Mouse (Mus musculus): Measurements from ENCODE around the gene Cklf. TPM values are rescaled to one million over a fixed set of nuclear protein-coding genes. Genes with fewer than 3 reads are reported as not detected.
"Not testable (repeated sequence)": the region's sequence is repeated elsewhere in the genome, so short reads cannot be mapped to it uniquely, and the experiment has no call there.

Gene Cklf
- total RNA-seq, 1 experiment = 42.7 TPM

DNA sequence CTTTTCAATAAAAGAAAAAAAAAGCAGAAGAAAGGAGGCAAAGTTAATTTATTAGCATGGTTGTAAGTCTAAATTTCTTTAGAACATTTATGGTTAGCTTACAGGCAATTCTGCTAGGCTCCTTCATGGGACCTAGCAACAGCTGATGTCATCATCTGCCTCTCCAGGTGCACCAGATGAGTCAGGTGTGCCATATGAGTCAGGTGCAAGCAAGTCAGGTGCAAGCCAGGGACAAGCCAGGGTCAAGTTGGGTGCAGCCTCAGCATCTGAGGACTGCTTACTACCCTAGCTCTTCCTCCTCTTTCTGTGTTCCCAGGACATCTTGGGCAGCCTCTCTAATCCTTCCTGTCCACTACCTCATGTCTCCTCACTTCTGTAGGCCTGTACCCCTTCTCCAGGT, 17.7 kb downstream of the Cklf start:
- no peak overlapping the region for H3K27ac ChIP-seq (ENCODE audit: insufficient read depth, low read depth, low read length, poor library complexity, severe bottlenecking)
- no peaks in the 10 kb centered on the region for H3K4me1 ChIP-seq (ENCODE audit: control insufficient read depth in 2 of 2, insufficient read depth in 2 of 2, low read length in 2 of 2, poor library complexity in 1 of 2)
- in situ Hi-C loops (cut with MboI; ENCODE audit: low sequenced_read_pairs in 2 of 2, unreplicated experiment in 2 of 2) = no loop called here
- H3K4me3 ChIP-seq (ENCODE audit: insufficient read depth in 1 of 2, low read depth in 1 of 2, low read length in 2 of 2, poor library complexity in 1 of 2, severe bottlenecking in 1 of 2) = no peak overlapping the region
- H3K9me3 ChIP-seq (ENCODE audit: control insufficient read depth, insufficient read depth, low read depth, low read length) = peaks cover 1% of the 10 kb centered on the region; the same call in 1 of the 2 replicates
- no peak for DNase-seq (ENCODE audit: low read depth, low spot score)
- no peak for TF ChIP-seq HCFC1 (IDR thresholded peaks at IDR 0.05; ENCODE audit: borderline replicate concordance, insufficient read depth, low read length)
- no peak for TF ChIP-seq ZNF384 (IDR thresholded peaks at IDR 0.05; ENCODE audit: low read depth, low read length)
- no peak for TF ChIP-seq CHD2 (IDR thresholded peaks at IDR 0.05; ENCODE audit: low read depth, low read length)
- no peak for TF ChIP-seq MAFK (IDR thresholded peaks at IDR 0.05; ENCODE audit: insufficient read depth, low read depth, low read length)
- no peak for TF ChIP-seq ZC3H11A (IDR thresholded peaks at IDR 0.05; ENCODE audit: borderline replicate concordance, low read depth, low read length)
- H3K9ac ChIP-seq (ENCODE audit: insufficient read depth, low read depth, low read length, poor library complexity, severe bottlenecking) = no peak overlapping the region
- peaks cover 3% of the 10 kb centered on the region for H3K36me3 ChIP-seq (ENCODE audit: control insufficient read depth, insufficient read depth, low read length, poor library complexity, severe bottlenecking)

DNA sequence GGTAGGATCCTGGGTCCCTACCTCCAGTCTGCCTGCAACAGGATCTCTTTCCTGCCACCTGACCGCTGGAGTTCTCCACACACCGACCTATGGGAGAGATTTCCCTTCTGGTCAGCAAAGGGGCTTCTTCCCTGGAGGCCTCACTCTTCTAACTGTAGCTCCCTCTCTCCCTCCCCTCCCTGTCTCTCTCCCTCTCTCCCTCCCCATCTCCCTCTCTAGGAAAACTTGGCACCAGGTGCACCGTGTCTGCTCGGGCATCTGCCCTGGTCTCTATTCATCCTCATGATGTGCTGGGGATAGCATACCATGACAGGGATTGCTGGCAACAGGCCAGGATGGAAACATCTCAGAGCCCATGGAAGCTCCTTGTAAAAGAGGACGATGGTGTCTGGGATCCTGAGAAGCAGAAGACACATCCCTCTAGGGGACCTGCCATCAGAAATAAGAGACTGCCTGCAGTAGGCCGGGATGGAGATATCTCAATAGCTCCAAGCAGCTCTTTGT, 18.3 kb downstream of the Cklf start:
- TF ChIP-seq HCFC1 (IDR thresholded peaks at IDR 0.05; ENCODE audit: borderline replicate concordance, insufficient read depth, low read length) (no peak), CHD2 (IDR thresholded peaks at IDR 0.05; ENCODE audit: low read depth, low read length) (no peak), ZC3H11A (IDR thresholded peaks at IDR 0.05; ENCODE audit: borderline replicate concordance, low read depth, low read length) (no peak), ZNF384 (IDR thresholded peaks at IDR 0.05; ENCODE audit: low read depth, low read length) (no peak), MAFK (IDR thresholded peaks at IDR 0.05; ENCODE audit: insufficient read depth, low read depth, low read length) (no peak)

DNA sequence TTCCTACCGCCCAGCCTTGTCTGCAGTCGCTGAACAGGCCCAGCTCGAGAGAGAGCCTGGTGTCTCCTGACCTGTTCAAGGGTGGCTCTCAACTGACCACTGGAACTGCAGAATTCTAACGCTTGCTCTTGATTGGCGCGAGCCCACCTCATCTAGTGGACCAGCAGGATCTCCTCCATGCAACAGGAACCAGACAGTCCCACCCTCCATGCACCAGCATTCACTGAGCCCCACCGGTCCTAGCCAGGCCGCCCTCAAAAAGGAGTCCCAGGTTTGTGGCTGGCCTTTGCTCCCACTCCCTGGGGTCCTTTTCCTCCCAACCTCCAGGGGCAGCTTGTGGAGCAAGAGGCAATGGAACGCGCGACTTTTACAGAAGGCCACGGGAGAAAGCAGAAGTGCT, 42.4 kb downstream of the Cklf start, which contains the start of gene Cmtm2a:
Gene Cmtm2a (minus strand): TSS at position 101 of the 400 bp plus-strand sequence.
- not testable (repeated sequence) for H3K9ac ChIP-seq (ENCODE audit: insufficient read depth, low read depth, low read length, poor library complexity, severe bottlenecking)

More for the DNA sequence above, 18.3 kb downstream of the Cklf start:
- DNase-seq (ENCODE audit: low read depth, low spot score) = no peak
- Histone ChIP-seq H3K4me3 (ENCODE audit: insufficient read depth in 1 of 2, low read depth in 1 of 2, low read length in 2 of 2, poor library complexity in 1 of 2, severe bottlenecking in 1 of 2) (no peak overlapping the region), H3K36me3 (ENCODE audit: control insufficient read depth, insufficient read depth, low read length, poor library complexity, severe bottlenecking) (peaks cover under 1% of the 10 kb centered on the region; the same call in 1 of the 2 replicates), H3K4me1 (ENCODE audit: control insufficient read depth in 2 of 2, insufficient read depth in 2 of 2, low read length in 2 of 2, poor library complexity in 1 of 2) (no peaks in the 10 kb centered on the region), H3K27ac (ENCODE audit: insufficient read depth, low read depth, low read length, poor library complexity, severe bottlenecking) (no peak overlapping the region), H3K9ac (ENCODE audit: insufficient read depth, low read depth, low read length, poor library complexity, severe bottlenecking) (no peak overlapping the region), H3K9me3 (ENCODE audit: control insufficient read depth, insufficient read depth, low read depth, low read length) (peaks cover 1% of the 10 kb centered on the region; the same call in 1 of the 2 replicates)
- in situ Hi-C loops (cut with MboI; ENCODE audit: low sequenced_read_pairs in 2 of 2, unreplicated experiment in 2 of 2) = no loop called here

DNA sequence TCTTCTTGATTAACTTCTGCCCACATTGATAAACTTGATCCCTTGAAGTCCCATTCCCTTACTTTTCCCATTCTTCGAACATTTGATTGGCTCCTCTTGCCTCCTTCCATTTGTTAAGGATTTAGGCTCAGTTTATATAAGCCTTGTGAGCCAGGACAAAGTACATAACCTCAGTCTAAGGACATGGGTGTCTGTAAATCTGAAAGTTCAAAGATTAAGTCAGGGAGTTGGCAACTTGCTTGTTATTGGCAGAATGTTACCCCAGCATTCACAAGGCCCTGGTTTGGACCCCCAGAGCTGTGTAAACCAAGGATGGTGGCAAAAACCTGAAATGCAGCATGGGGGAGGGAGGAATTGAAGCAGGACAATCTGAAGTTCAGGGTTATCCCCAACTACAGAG, 43.7 kb downstream of the Cklf start:
- no peak overlapping the region for H3K27ac ChIP-seq (ENCODE audit: insufficient read depth, low read depth, low read length, poor library complexity, severe bottlenecking)
- H3K4me3 ChIP-seq (ENCODE audit: insufficient read depth in 1 of 2, low read depth in 1 of 2, low read length in 2 of 2, poor library complexity in 1 of 2, severe bottlenecking in 1 of 2) = no peak overlapping the region
- no peaks in the 10 kb centered on the region for H3K9me3 ChIP-seq (ENCODE audit: control insufficient read depth, insufficient read depth, low read depth, low read length)
- H3K4me1 ChIP-seq (ENCODE audit: control insufficient read depth in 2 of 2, insufficient read depth in 2 of 2, low read length in 2 of 2, poor library complexity in 1 of 2) = no peaks in the 10 kb centered on the region
- no peak for DNase-seq (ENCODE audit: low read depth, low spot score)
- H3K36me3 ChIP-seq (ENCODE audit: control insufficient read depth, insufficient read depth, low read length, poor library complexity, severe bottlenecking) = no peaks in the 10 kb centered on the region
- in situ Hi-C loops (cut with MboI; ENCODE audit: low sequenced_read_pairs in 2 of 2, unreplicated experiment in 2 of 2) = no loop called here
- no peak overlapping the region for H3K9ac ChIP-seq (ENCODE audit: insufficient read depth, low read depth, low read length, poor library complexity, severe bottlenecking)
- TF ChIP-seq HCFC1 (IDR thresholded peaks at IDR 0.05; ENCODE audit: borderline replicate concordance, insufficient read depth, low read length) (no peak), CHD2 (IDR thresholded peaks at IDR 0.05; ENCODE audit: low read depth, low read length) (no peak), MAFK (IDR thresholded peaks at IDR 0.05; ENCODE audit: insufficient read depth, low read depth, low read length) (no peak), ZNF384 (IDR thresholded peaks at IDR 0.05; ENCODE audit: low read depth, low read length) (no peak), ZC3H11A (IDR thresholded peaks at IDR 0.05; ENCODE audit: borderline replicate concordance, low read depth, low read length) (no peak)

More for the DNA sequence above, 42.4 kb downstream of the Cklf start, which contains the start of gene Cmtm2a:
- in situ Hi-C loops (cut with MboI; ENCODE audit: low sequenced_read_pairs in 2 of 2, unreplicated experiment in 2 of 2); H3K27ac ChIP-seq (ENCODE audit: insufficient read depth, low read depth, low read length, poor library complexity, severe bottlenecking); H3K36me3 ChIP-seq (ENCODE audit: control insufficient read depth, insufficient read depth, low read length, poor library complexity, severe bottlenecking); H3K4me1 ChIP-seq (ENCODE audit: control insufficient read depth in 2 of 2, insufficient read depth in 2 of 2, low read length in 2 of 2, poor library complexity in 1 of 2); H3K4me3 ChIP-seq (ENCODE audit: insufficient read depth in 1 of 2, low read depth in 1 of 2, low read length in 2 of 2, poor library complexity in 1 of 2, severe bottlenecking in 1 of 2); H3K9me3 ChIP-seq (ENCODE audit: control insufficient read depth, insufficient read depth, low read depth, low read length); DNase-seq (ENCODE audit: low read depth, low spot score): not testable (repeated sequence)

DNA sequence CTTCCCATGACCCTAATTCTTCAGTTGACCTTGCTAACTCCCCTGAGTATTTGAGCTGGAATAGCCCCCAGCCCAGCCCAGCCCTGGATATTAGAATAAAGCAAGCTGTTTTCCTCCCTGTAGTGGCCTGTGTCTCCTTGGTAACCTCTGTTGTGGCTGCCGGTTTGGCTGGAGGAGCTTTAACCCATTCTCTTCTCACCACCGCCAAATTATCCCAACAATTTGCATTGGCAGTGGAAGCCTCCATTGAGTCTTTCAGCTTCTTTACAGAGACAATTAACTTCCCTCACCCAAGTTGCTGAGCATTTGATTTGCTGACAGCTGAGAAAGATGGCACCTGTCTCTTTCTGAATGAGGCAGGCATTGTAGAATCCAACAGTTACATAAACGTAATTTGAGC, 50.9 kb downstream of the Cklf start:
- H3K9me3 ChIP-seq (ENCODE audit: control insufficient read depth, insufficient read depth, low read depth, low read length); H3K4me3 ChIP-seq (ENCODE audit: insufficient read depth in 1 of 2, low read depth in 1 of 2, low read length in 2 of 2, poor library complexity in 1 of 2, severe bottlenecking in 1 of 2); DNase-seq (ENCODE audit: low read depth, low spot score); H3K27ac ChIP-seq (ENCODE audit: insufficient read depth, low read depth, low read length, poor library complexity, severe bottlenecking); H3K36me3 ChIP-seq (ENCODE audit: control insufficient read depth, insufficient read depth, low read length, poor library complexity, severe bottlenecking); H3K9ac ChIP-seq (ENCODE audit: insufficient read depth, low read depth, low read length, poor library complexity, severe bottlenecking); H3K4me1 ChIP-seq (ENCODE audit: control insufficient read depth in 2 of 2, insufficient read depth in 2 of 2, low read length in 2 of 2, poor library complexity in 1 of 2); in situ Hi-C loops (cut with MboI; ENCODE audit: low sequenced_read_pairs in 2 of 2, unreplicated experiment in 2 of 2): not testable (repeated sequence)

DNA sequence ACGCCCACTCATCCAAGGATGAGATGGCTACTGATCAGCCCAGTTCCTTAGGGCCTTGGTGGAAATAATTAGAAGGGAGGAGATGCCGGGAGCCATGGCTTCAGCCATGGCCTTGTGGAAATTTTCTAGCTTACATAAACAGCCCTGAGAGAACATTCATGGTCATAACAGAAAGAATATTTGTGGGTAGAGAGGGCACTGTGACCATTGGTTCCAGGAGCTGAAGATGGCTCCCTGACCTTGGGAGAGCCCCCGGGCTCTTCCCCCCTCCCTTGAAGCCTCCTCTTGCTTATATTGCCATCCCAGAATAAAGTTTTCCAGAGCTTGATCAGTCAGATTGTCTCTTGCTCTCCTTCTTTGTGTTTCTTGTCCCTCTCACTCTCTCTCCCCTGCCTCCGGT, 51.9 kb downstream of the Cklf start:
- H3K36me3 ChIP-seq (ENCODE audit: control insufficient read depth, insufficient read depth, low read length, poor library complexity, severe bottlenecking); in situ Hi-C loops (cut with MboI; ENCODE audit: low sequenced_read_pairs in 2 of 2, unreplicated experiment in 2 of 2); H3K4me3 ChIP-seq (ENCODE audit: insufficient read depth in 1 of 2, low read depth in 1 of 2, low read length in 2 of 2, poor library complexity in 1 of 2, severe bottlenecking in 1 of 2); H3K27ac ChIP-seq (ENCODE audit: insufficient read depth, low read depth, low read length, poor library complexity, severe bottlenecking); H3K9ac ChIP-seq (ENCODE audit: insufficient read depth, low read depth, low read length, poor library complexity, severe bottlenecking); H3K9me3 ChIP-seq (ENCODE audit: control insufficient read depth, insufficient read depth, low read depth, low read length); H3K4me1 ChIP-seq (ENCODE audit: control insufficient read depth in 2 of 2, insufficient read depth in 2 of 2, low read length in 2 of 2, poor library complexity in 1 of 2); DNase-seq (ENCODE audit: low read depth, low spot score): not testable (repeated sequence)

Measured in ES-E14 (cell line).